Mouse (Mus musculus) central nervous system, embryonic 14 days (tissue): ENCODE data around the gene Lyplal1. TPM values are rescaled to one million over a fixed set of nuclear protein-coding genes. Genes with fewer than 3 reads are reported as not detected.

Experiments used
- polyA plus RNA-seq: library from polyadenylated mRNA; depleted of rRNA; stranded (reverse); fragments of >200 nt; gene quantifications from 2 replicates; pipeline ENCODE4 v1.2.3, GENCODE M21; 2012; rRNA removed

Gene Lyplal1
- 12.0 and 12.6 TPM in 2 replicates for polyA plus RNA-seq

DNA sequence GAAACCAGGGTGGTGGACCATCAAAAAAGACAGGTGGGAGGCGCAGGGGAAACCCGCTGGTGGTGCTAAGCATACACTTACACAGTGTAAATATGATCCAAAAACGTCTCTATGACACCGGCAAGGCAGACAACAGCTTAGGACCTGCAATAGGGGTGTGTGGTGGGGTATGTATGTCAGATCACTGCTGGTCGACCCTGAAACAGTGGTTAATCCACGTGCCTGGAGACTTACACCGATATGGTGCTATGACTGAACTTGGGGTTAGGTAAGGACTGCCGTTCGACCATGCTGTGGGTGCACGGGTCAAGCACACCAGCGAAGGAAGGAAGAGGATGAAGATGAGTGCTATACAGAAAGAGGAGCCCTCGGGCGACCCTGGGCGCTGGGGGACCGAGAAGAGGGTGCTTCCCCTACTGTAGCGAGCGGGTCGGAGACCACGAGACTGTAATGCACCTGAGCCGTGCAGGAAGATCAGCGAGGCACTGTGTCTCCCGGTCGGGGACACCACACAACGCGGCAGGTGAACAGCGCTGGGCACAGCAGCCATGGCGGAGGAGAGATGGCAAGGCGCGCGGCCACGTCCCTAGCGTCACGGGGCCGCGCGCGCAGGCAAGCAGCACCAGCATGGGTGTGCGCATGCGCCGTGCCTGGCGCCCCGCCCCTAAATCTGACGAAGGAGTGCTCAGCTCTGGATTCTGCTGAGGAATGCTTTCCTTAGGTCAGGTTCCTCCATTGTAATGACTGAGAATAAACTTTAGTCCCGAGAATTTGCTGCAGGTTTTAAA, at the start of gene Lyplal1:
Lyplal1 (minus strand) TSS at position 610 of the 788 bp plus-strand sequence.

